Comparison of ENCODE assay signal across 17 mouse cellular contexts in genomic region chrX:77551306-77551705, GRCm38 (mm10).
"Had no signal": no experiment of that assay in that cellular context is flagged by ENCODE, and none has a peak within 500 bp of the region (broad histone marks: within the 10 kb centered on the region; RNA-seq: fewer than 3 reads in every experiment).

No protein-coding gene starts in this region.

- H3K27me3 ChIP-seq: lung, embryonic 15.5 days; midbrain, embryonic 13.5 days; midbrain, embryonic 15.5 days; neural tube, embryonic 12.5 days; stomach, embryonic 15.5 days had no signal

- ATAC-seq: lung, postnatal 0 days; midbrain, embryonic 13.5 days; midbrain, embryonic 15.5 days had no signal

- H3K4me3 ChIP-seq: lung, embryonic 15.5 days; megakaryocyte, embryonic 14.5 days; midbrain, embryonic 13.5 days; midbrain, embryonic 15.5 days; neural tube, embryonic 12.5 days; stomach, embryonic 15.5 days had no signal

- H3K9ac ChIP-seq: lung, embryonic 15.5 days; midbrain, embryonic 13.5 days; midbrain, embryonic 15.5 days; neural tube, embryonic 12.5 days; stomach, embryonic 15.5 days had no signal

- H3K36me3 ChIP-seq: lung, embryonic 15.5 days; midbrain, embryonic 13.5 days; midbrain, embryonic 15.5 days; neural tube, embryonic 12.5 days; stomach, embryonic 15.5 days had no signal

- H3K4me2 ChIP-seq: lung, embryonic 15.5 days; midbrain, embryonic 11.5 days; midbrain, embryonic 13.5 days; midbrain, embryonic 15.5 days; neural tube, embryonic 12.5 days; stomach, embryonic 15.5 days had no signal

- H3K27ac ChIP-seq: lung, embryonic 15.5 days; macrophage; midbrain, embryonic 13.5 days; midbrain, embryonic 15.5 days; neural tube, embryonic 12.5 days; stomach, embryonic 15.5 days; stomach, postnatal 0 days had no signal

- H3K4me1 ChIP-seq: midbrain, embryonic 13.5 days; midbrain, embryonic 15.5 days; neural tube, embryonic 12.5 days; stomach, embryonic 15.5 days had no signal

- H3K9me3 ChIP-seq: lung, embryonic 15.5 days; megakaryocyte, embryonic 14.5 days; midbrain, embryonic 13.5 days; midbrain, embryonic 15.5 days; neural tube, embryonic 12.5 days; stomach, embryonic 15.5 days had no signal

- DNase-seq: lung, adult 2 months; lung, postnatal 14 days; lung, postnatal 36 days; right cerebral cortex, postnatal 14 days; thymus, adult 2 months; thymus, postnatal 25 days; thymus, postnatal 4 days had no signal
